Mouse (Mus musculus) heart, postnatal 14 days (tissue): Measurements from ENCODE around the gene Tns1. TPM values are rescaled to one million over a fixed set of nuclear protein-coding genes. Genes with fewer than 3 reads are reported as not detected.

Experiments
- DNase-seq, 2 experiments: peaks; one replicate each; pipeline ENCODE4 v3.0.0; 2021 to 2022
- intact Hi-C: fragments of 180-260 bp; cut with DNase I; formaldehyde crosslinking; loops from one replicate; pipeline ENCODE4 v1.15.1; 2025
- total RNA-seq, 2 experiments: library from RNA; stranded (reverse); gene quantifications; 2 replicates each; pipeline ENCODE4 v1.2.3; 2021

Gene Tns1
- total RNA-seq, 2 experiments from 2014 or later: 677 to 755 TPM

DNA sequence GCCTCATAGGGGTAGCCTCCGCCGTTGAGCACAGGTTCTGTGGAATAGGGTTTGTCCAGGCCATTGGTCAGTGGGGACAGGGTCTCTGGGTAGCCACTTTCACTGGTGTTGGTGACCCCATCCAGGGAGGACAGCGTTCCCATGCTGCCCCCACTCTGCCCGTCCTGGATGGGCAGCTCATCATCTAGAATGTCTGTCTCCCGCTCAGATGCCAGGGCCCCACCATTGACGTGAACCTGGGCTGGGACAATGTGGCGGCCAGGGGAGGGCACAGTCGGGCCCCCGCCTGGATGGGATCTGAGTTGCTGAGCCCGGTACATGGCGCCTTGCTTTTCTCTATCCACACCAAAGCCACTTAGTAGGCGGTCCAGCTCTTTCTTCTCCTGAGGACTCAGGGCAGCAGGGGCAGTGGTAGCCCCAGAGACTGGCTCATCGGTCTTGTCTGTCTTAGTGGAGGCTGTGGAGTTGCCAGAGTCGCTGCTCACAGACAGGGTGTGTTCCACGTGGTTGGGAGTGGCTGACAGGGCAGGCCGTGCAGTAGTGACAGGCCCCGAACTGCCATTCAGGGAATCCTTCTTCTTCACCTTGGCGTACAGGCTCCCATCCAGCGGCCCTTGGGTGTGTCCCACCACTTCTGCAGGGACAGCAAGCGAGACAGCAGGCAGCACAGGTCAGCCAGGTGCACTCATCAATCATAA, 170.8 kb downstream of the Tns1 start:
- DNase-seq: no peak
- intact Hi-C loops: no loop called here

DNA sequence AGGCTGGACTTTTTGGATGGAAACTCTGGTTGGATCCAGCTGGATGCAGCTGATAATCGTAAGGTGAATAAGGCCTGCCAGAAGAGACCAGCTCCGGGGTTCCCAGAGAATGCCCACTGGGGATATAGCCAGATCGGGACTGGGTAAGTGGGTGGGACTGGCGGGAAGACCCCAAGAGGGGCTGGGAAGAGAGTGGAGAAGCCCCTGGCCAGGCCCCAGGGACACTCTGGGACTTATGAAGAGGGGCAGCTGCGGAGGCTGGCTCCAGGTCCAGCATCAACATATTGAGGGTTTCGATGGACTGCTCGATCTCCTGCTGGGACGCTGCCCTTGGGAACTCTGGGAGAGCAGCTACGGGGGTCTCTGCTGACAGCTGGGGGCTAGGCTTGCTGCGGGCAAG, 171.7 kb downstream of the Tns1 start:
- no peak for DNase-seq
- intact Hi-C loops: no loop called here

DNA sequence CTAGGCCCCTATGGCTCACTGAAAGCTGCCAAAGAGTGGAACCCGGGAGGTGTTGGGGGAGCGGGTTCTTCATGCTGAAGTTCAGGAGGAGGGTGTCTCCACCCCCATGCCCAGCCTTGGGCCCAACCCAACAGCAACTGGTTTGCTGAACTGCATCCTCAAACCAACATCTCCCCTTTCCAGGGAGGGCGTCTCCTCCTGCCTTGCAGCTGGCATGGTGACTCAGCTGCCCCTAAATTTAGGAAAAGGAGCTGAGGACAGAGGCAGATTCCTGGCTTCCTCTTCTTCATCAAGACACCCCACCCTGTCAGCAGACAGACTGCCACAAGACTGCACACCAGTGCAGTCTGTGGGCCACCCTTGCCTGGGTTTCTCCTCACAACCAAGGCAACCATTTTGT, 173.1 kb downstream of the Tns1 start:
- intact Hi-C loops: no loop called here

DNA sequence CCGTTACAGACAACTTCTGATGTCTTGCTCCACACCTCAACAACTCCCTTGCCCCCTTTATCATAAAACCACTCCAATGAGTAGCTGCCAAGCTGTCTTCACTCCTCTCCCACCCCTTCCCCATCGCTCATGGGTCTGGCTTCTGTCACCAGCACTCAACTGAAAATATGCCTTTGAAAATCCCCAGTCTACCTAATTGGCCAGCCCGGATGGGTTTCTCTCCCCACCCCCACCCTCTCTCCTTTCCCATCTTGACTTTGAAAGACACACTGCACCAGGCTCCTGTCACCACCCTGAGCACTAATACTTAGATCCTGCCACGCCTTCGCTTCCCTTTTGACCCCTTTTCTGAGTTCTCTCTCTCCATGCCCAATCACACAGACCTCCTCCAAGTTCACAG, 175.5 kb downstream of the Tns1 start:
- intact Hi-C loops: no loop called here
- DNase-seq: no peak

More for the DNA sequence above, 173.1 kb downstream of the Tns1 start:
- no peak for DNase-seq

DNA sequence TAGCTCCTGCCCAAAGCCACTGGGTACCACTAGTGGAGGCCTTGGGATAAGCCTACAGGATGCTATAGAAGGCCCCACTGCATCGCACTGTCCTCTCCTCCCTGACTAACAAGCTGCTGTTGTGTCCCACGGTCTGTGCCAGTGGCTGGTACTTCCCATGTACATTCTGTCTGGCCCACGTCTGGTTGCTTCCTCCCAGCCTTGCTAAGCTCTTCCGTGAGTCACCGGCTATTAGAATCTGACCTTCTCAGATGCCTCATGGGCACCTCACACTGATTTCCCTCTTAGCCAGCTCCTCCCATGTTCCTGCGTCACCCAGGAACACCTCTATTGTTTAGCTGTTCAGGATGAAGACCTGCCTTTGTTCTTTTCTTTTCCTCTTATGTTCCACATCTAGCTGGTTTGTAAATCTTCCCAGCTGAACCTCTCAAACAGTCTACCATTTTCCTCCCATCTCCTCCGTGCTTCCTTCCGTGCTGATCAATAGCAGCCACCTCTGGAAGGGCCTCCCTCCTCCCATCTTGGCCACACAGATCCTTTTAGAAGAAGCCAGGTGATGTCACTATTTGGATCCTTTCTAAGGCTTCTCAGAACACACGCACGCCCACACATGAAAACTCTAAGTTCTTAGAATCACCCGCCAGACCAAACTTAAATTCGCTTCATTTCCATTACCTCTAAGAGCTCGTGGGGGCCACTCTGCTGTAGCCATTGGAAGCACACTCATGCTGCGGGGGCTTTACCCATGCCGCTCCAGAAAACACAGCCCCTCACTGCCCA, 176.5 kb downstream of the Tns1 start:
- DNase-seq: no peak
- intact Hi-C loops: no loop called here

DNA sequence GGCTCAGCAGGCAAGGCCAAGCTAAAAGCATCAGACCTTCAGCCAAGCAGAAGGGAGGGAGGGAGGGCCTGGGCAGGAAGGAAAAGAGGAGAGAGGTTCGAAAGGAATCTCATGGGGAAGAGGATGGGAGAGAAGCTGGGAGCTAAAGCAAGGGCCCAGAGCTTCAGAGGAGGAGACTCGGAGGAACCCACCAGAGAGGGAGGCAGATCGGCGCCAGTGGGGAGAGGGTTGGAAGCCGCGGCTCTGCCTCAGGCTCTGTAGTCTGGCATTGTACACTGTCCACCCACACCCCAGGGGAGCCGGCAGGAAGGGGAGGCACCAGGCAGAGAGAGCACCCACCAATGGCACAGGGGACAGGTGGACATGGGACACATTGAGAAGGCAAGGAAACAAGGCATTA, 177.5 kb downstream of the Tns1 start:
- DNase-seq: no peak
- intact Hi-C loops: no loop called here

DNA sequence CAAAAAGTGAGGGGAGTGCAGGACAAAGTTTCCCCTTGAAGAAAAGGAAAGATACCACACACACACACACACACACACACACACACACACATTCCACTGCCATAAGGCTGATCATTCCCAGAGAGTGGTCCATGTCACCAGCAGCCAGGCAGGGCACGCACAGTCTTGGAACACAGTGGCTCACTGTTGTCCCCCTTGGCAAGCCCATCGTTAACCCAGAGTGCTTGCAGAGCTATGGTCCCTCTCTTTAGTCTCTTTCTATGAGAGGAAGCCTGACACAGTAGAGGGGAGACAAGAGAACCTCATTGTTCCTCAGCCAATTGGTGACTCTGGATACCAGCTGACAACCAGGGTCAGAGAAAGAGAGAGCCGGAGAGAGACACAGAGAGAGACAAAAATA, 179.9 kb downstream of the Tns1 start:
- intact Hi-C loops: loop anchor here (2.0 kb wide), 1 partner anchor 14 kb away; no protein-coding TSS in a partner anchor
- DNase-seq: no peak

DNA sequence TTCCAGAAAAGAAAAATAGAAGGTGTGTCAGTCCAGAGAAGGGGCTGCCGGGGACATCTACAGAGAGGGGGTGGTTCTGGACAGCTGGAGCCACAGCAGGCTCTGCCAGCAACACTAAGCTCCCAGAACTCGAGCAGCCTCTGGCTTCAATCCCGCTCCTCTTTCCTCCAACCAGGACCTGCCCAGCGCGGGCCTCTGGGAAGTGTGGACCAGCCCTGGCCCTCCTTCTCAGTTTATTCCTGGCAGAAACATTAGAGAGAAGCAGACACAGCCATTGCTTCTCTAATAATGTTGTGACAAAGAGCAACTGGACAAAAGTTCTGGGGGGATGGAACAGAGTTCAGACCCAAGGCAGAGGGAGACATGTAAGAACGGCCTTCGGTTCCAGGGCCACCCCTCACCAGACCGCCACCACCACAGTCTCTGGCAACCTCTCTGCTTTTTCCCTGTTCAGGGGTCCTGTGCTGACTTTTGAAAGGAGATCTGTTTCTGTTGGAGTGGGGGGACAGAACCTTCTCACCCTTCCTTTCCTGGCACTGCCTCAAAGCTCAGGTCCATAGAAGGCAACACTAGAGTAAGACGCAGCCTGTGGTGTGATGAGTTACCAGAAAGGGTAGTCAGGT, 180.5 kb downstream of the Tns1 start:
- peak; percentile 80 to 87 for DNase-seq
- intact Hi-C loops: loop anchor here (2.0 kb wide), 1 partner anchor 15 kb away; no protein-coding TSS in a partner anchor

DNA sequence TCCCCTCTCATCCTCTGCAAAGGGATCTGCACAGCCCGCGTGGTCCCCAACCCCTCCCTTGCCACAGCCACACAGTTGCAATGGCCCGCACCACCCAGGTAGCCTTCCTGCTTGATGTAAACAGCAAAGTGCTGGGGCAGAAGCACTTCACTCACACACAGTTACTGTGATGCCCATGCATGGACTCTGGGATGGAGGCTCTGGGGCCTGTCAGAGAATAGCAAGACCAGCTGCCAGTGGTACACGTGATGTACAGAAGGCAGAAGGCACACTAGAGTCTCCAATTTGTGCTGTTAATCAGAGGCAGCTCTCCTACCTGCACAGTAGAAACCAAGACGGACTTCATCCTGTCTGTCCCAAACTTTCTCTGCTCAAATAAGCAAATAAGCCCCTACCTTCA, 181.0 kb downstream of the Tns1 start:
- no peak for DNase-seq
- intact Hi-C loops: no loop called here

DNA sequence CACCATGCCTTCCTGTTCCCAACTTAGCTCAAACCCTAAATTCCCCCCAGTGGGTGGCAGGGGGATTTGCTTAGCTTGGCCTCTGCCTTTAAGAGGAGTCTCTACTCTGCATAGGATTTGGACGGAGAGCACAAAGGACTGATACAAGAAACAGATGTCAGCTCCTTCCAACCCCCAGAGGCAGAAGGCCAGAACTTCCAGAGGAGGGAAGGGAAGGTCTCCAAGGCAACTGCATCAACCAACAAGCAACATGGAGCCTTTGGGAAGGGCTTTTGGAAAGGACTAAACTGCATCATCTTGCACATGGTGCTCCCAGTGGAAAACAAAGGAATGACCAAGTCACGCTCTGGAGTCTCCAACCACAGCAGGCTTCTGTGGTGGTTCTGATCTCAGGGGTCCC, 182.0 kb downstream of the Tns1 start:
- peak; percentile 71 to 78 for DNase-seq
- intact Hi-C loops: no loop called here

DNA sequence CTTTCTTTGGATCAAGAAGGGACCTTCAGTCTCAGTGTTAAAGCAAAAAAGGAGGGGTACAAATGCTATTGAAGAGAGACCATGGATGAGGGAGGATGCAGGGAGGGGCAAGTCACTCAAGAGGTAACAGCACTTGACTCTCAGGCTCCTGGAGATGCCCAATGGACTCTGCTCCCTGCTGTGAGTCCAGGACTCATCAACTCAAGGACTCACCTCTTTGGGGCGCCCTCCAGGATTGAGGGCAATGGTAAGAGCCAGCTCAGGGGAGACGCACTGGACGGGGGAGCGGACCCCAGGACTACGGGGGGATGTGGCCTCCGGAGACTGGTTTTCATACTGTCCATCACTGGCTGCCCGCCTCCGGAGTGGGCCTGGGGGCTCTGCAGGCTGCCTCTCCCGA, 182.6 kb downstream of the Tns1 start:
- no peak for DNase-seq
- intact Hi-C loops: no loop called here

DNA sequence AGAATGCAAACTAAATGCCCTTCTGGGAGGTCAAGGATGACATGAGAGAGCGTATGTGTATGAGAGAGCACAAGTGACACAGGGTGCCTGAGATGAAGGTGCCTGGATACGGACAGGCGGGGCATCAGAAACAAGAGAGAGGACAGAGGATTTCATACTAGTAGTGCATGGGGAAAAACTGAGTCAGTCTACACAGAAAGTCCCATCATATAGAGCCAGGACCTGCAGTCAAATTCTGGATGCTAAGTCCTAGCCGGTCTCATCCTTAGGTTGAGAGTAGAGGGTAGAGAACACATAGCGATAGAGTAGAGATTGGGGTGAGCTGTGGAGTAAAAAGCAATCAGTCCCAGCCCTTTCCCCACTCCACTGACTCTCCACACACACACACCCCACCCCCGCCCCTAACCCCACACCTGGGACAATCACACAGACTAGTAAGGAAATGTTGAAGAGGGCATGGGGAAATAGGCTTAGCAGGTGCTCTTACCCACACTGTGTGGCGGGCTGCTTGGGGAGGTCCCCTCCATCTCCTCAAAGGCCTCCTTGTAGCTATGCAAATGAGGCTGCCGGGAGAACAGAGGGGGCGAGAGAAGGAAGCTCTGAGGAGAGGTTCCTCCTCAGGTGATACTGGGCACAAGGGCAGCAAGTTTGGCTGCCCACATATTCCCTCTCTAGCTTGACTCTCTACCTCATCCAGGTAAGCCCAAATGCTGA, 183.6 kb downstream of the Tns1 start:
- intact Hi-C loops: no loop called here

DNA sequence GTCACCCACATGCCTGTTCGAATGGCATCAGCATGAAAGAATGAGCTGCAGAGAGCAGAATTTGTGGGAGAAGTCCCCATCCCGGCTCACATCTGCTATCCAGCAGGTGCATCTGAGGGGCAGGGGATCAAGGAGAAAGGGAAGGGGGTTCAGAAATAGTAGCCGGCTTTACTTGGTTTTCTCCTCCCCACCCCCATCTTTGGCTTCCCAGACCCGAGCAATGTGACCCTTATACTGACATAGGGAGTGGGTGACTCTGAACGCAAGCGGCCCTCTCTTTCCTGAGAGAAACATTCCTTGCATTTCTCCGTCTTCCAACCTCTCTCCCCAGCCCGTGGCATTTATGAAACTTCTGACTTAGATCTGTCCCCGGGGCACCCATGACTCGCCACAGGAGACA, 185.7 kb downstream of the Tns1 start:
- intact Hi-C loops: no loop called here
- no peak for DNase-seq

More for the DNA sequence above, 183.6 kb downstream of the Tns1 start:
- DNase-seq: no peak

DNA sequence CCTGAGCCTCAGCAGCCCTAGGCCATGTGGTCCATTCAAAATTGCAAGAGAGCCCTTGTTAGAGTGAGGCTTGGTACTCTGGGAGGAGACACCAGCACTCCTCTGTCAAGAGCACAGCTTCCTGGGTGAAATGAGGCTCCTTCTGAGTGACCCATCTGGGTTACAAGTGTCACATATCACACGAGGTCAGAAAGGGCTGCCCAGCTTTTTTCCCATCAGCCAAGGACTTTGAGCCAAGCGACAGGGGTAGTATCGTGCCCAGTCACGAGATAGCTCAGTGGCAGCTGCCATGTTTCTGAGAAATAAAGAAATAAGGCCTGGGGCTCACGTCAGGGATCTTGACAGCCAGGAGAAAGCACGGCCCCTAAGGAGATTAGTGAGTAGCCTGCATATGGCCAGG, 186.4 kb downstream of the Tns1 start:
- intact Hi-C loops: no loop called here
- no peak for DNase-seq

DNA sequence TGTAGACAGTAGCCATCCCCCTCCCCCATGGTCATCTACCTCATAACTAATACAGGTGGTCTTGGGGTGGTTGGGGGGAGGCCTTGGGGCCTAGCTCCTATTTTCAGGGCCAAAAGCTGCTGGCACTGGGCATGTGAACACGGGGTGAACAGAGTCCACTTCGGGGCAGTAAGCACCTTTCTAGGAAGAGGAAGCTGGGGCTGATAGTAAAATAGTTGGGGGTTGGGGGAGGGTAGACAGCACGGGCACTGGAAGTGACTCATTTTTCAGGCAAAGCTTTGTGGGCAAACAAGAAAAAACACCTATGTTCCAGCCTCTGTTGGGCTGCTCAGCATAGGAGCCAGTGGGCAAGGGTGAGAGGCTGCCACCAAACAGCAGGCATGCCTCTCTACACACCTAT, 187.7 kb downstream of the Tns1 start:
- intact Hi-C loops: no loop called here
- DNase-seq: no peak

DNA sequence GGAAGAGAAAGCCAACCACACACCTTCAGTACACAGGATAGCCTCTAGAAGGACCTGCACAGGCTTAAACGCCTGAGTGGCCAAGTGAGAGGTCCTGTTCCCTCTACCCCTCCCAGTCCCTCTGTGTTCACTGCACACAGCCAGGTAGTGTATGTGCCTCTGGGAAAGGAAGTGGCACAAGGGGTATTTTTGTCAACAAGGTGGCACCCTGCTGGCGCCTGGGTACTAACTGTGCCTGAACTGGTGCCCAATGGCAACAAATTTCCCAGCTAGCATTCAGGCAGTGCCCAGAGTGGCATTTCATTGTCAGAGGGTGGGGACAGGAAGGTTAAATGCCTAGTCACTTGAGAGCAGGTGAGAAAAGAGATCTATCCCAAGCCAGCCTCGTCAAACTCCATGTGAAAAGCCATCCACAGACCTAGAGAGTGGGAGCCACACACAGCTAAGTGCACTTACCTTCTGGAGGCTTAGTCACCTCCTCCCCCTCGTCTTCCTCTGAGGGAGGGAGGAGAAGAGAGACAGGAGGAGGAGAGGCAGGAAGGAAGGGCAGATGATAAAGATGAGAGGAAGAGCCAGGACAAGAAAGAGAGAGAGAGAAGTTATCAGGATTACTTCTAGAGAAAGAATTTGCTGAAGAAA, 188.7 kb downstream of the Tns1 start:
- peak in 1 of 2 experiments; percentile 58 for DNase-seq
- intact Hi-C loops: no loop called here

DNA sequence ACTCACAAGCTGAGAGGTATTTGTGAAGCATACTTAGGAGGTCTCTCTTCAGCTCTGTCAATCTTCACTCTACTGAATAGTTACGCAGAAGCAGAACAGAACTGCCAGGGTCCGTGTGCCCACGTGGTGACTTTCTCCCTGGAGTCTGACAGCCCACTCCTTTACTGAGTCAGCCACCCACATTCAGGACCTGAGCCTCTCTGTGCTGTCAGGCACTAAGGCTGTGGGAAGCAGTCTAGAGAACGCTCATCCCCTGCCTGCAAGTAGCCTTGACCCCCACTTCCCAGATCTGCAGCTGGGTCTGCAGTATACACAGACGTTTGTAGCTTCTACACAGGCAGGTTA, 191.1 kb downstream of the Tns1 start:
- intact Hi-C loops: no loop called here
- DNase-seq: no peak

DNA sequence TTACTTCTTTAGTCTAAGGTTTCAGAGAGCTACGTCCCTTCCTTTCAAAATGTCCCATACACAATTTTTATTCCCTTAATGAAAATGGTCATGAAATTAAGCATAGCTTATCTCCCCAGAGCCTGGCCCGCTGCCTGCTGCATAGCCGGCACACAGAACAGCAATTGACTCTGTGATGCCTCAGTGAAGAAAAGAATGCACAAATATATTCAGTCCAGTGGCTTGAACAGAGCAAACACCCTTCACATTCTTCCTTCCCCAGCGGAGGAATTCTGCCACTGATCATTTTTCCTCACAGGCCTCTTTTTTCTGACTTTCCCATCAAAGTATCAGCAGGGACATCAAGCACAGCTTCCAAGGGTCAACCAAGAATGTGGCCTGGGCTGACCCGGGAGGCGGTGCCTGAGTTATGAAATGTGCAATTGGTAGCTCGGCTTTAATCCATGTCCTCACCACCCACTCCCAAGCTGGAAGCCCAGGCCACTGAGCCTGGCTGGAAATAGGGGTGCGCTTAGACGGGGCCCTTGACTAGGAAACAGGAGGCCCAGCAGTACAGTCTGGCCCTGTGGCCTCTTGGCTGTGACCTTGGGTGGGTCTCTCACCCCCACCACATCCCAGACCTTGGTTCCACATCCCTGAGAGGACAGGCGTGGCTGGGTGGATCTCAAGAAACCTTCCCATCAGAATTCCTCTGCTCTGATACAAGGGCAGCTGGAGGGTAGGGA, 191.7 kb downstream of the Tns1 start:
- intact Hi-C loops: no loop called here

DNA sequence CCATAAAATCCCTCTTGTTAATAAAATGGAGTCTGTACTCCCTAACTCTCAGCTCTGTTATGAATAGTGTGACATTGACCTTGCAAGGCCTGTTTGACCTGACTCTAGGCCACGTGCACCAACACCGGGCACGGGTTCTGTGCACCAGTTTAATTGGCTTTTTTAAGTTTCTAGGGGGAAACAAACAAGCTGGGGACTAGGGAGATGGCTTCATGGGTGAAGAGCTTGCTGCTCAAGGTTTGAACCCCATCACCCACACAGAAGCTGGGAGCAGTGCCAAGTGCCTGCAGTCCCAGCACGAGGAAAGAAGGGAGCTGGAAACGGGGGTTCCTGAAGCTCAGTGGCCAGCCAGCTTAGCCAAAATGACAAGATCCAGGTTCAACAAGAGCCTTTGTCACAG, 192.4 kb downstream of the Tns1 start:
- intact Hi-C loops: no loop called here
- no peak for DNase-seq

More for the DNA sequence above, 191.7 kb downstream of the Tns1 start:
- DNase-seq: peak; percentile 68
